Mouse (Mus musculus) brain, embryonic 14.5 days (tissue): ENCODE measurements at regions not wholly inside any gene's neighbourhood (a gene's known extent, or its start where the extent isn't known, plus 50 kb on each side); places are given as distances from the start of the nearest gene placed in this dataset.

ENCODE experiments used
- CTCF ChIP-seq: fragments of 200-500 bp; IDR thresholded peaks from 2 replicates; pipeline ENCODE4 v1.5.1; 2012; ENCODE audit warnings: inconsistent platforms, mild to moderate bottlenecking, moderate library complexity, borderline replicate concordance; ENCODE audit not compliant: insufficient read depth, insufficient read length; ENCODE audit errors: extremely low read depth
- POLR2A ChIP-seq: fragments of 200-500 bp; IDR thresholded peaks from 2 replicates; pipeline ENCODE4 v1.6.1; 2012; ENCODE audit warnings: mild to moderate bottlenecking, inconsistent platforms, borderline replicate concordance; ENCODE audit not compliant: poor library complexity, insufficient read depth, insufficient read length, severe bottlenecking; ENCODE audit errors: extremely low read depth

DNA sequence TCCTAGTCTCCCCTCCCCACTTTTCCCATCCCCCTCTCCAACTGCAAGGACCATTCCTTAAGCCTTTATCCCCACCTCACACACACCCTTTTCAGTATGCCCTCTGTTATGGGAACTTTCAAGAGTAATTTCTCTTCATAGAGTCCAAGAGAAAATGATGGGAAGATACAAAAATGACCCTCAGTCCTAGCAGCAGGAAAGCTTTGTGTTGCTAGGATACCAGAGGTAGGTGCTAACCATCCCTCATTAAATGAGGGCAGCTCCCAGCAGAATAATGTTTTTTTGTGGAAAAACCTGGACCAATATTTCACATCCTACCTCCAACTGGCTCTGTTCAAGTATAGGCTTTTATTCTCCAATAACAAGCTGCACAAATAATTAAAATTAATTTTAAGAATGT lies 296.7 kb upstream of the Epha4 start:
- TF ChIP-seq CTCF (no peak), POLR2A (no peak)
